Mouse (Mus musculus) thymus, postnatal 25 days (tissue): ENCODE measurements around the gene Ltc4s.
A peak's percentile ranks its signal among the peaks of the same experiment; 100 is the strongest.

Experiments used
- DNase-seq: peaks from one replicate; pipeline ENCODE4 v3.0.0; 2022

Ltc4s gene

DNA sequence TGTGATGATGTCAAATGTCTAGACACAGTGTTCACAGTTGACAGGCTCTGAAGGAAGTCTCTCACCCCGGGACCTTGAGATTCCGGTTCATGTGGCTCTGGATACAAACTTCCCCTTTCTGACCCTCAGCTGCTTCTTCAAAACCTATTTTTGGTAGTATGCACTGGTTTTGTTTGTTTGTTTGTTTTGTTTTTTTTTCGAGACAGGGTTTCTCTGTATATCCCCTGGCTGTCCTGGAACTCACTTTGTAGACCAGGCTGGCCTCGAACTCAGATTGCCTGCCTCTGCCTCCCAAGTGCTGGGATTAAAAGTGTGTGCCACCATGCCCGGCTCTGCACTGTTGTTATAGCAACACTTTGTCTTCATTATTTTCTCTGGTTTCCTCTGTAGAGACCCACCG is 5.5 kb upstream of the Ltc4s start:
- DNase-seq, result no peak

DNA sequence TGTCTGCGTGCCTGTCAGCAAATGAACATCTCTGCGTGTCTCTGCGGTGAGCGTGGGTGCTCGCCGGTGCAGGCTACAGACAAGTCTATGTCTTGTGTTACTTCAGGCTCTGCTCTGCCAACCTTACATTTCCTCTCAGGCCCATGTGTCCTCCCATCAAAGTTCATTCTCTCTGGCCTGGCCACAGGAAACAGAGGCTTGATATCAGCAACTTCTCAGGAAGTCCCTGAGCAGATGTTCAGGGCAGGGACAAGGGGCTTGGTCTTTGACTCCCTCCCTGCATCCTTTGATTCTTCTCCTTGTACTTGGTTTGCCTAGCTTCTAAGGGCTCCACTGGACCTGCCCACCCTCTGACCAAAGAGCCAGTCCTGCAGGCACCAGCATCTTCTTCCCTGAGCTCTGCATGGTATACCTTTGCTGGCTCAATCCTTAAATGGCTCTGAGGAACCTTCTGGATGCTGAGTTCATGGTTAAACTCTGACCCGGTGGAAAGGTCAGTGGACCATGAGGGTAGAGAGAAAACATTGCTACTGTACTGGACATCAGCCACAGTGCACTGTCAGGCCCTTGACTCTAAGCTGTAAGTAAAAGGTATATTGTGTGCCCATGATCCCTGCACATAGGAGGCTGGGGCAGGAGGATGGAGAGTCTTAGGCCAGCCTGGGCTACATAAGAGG is 2.0 kb upstream of the Ltc4s start:
- DNase-seq, result no peak

GRCm38 (mm10) chr11:50238821-50239791 is 690 bp upstream of the Ltc4s start:
- DNase-seq, result no peak

GRCm38 (mm10) chr11:50236937-50237835 is 1.2 kb downstream of the Ltc4s start:
- no peak for DNase-seq

- peak; percentile 91 for DNase-seq
Measured at GRCm38 (mm10) chr11:50236540-50236936, 1.9 kb downstream of the Ltc4s start.

DNA sequence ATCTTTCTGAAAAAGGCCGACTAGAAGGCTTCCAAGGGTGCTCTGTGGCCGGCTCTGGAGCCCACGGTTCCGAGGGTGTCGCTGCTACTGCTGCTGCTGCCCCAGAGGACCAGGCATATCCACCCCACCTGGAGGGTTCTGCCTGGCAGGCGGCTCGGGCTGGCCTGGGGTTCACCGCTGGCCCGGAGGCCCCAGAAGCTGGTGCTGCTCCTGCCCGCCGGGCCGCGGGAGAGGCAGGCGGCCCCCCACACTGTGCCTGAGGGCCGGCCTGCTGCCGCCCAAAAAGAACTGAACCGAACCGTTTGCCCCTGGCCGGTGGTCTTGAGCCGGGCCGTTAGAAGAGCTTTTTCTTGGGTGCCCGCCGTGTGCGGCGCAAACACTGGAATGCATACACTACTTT is 3.8 kb downstream of the Ltc4s start:
- DNase-seq, result no peak

GRCm38 (mm10) chr11:50233993-50234392 is 4.4 kb downstream of the Ltc4s start:
- DNase-seq, result no peak

DNA sequence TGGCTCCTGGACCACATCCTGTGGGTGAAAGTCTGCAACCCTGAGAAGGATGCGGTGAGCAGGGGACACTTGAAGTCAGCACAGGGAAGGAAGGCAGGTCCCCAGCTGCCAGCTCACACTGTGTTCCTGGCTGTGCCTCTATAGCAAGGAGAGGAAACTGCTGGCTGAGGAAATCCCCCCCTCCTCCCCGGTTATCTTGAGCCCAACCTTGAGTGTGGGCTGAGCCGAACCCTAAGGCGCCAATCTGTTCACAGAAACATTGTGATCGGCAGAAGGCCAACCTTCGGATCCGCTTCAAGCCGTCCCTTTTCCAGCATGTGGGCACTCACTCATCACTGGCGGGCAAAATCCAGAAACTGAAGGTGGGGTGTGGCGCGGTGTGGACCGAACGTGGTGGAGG is 5.4 kb downstream of the Ltc4s start:
- DNase-seq, result no peak

GRCm38 (mm10) chr11:50231411-50231810 is 7.0 kb downstream of the Ltc4s start:
- peak; percentile 56 for DNase-seq

DNA sequence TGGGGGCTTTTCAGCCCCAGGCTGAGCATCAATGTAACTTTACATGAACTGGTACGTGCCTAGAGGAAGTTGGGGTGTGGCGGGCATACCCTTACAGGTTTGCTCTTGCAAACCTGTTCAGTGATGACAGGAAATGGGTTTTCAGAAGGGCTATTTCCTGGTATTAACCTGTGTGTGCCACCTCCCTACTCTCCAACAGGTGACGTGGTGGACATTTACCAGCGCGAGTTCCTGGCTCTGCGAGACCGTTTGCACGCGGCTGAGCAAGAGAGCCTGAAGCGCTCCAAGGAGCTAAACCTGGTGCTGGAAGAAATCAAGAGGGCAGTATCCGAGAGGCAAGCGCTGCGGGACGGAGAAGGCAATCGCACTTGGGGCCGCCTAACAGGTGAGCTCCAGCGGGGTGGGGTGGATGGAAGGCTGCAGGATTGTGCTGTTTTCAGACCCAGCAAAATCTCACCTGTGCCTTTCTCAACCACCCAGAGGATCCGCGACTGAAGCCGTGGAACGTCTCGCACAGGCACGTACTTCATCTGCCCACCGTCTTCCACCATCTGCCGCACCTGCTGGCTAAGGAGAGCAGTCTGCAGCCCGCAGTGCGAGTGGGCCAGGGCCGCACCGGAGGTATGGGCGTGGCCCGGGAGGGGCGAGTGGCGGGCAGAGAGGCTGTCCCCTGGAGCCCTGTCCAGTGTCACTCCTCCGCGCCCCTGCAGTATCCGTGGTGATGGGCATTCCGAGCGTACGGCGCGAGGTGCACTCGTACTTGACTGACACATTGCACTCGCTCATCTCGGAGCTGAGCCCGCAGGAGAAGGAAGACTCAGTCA is 7.7 kb downstream of the Ltc4s start:
- no peak for DNase-seq

GRCm38 (mm10) chr11:50229252-50229910 is 9.0 kb downstream of the Ltc4s start:
- no peak for DNase-seq

GRCm38 (mm10) chr11:50228772-50229171 is 9.6 kb downstream of the Ltc4s start:
- no peak for DNase-seq

GRCm38 (mm10) chr11:50227736-50228135 is 10.7 kb downstream of the Ltc4s start:
- DNase-seq, result no peak

DNA sequence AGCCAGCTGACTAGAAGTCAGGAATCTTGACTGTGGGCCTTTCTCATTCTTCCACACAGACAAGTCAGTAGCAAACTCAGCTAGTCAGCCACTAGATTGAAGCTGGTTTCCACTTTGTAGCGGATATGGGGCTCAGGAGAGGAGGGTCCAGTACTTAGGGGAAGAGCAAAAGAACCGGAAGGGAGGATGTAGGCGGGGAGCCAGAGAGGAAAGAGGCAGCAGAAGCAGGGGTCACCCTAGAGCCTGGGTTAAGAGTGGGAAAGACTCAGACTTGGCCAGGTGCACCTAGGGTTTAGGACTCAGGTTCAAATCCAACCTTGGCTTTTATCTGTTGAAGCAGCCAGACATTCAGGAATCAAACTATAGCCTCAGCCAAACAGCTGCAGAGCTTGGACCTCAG is 11.2 kb downstream of the Ltc4s start:
- DNase-seq, result no peak

- no peak for DNase-seq
Measured at GRCm38 (mm10) chr11:50226406-50226805, 12.0 kb downstream of the Ltc4s start.

GRCm38 (mm10) chr11:50225611-50226378 is 12.6 kb downstream of the Ltc4s start:
- DNase-seq, result peak; percentile 40

GRCm38 (mm10) chr11:50224671-50225530 is 13.5 kb downstream of the Ltc4s start:
- DNase-seq, result peak; percentile 67

DNA sequence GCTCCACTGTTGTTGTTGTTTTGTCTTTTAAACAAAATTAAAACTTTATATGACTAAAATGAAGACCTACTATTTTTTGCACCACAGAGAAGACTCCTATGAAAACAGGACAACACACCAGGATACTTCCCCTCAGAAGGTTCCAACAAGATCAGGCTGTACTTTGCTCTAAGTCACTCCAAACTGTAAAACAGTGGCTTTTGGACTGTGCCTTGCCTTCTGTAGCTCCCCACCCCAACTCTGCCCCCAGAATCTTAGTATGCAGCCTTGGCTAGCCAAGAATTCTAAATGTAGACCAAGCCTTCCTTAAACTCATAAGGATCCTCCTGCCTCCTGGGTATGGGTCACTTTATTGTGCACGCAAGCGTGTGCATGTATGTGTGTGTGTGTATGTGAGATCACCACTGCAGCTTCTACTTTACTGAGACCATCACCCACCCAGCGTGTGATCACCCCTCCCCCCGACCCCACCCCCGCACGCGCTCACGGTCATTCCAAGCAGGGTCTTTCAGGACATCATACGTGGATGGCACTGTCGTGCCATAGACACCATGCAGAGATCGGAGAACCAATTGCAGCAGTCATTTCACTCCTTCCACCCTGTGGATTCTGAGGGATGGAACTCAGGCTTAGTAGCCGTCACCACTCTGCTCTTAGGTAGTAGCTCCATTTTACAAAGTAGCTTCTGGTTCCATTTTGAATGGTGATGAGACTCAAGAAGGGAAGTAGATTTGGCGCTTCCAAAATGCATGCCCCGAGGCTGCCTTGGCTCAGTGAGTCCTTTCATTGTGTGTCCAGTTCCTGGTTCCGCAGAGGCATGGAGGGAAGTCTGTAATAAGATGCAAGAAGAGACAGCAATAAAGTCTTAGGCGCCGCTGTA is 14.4 kb downstream of the Ltc4s start:
- DNase-seq, result no peak
